Mouse (Mus musculus) thymus, adult 2 months (tissue): ENCODE results near the gene Ctnna3.

Experiments
- CTCF ChIP-seq: fragments of 200-500 bp; IDR thresholded peaks from 2 replicates; pipeline ENCODE4 v1.5.1; 2012; ENCODE audit warnings: mild to moderate bottlenecking, control low read depth, low read length, moderate library complexity, borderline replicate concordance; ENCODE audit not compliant: control insufficient read depth, poor library complexity, insufficient read depth; ENCODE audit errors: extremely low read depth
- POLR2A ChIP-seq: fragments of 200-500 bp; IDR thresholded peaks from 2 replicates; pipeline ENCODE4 v1.6.1; 2012; ENCODE audit warnings: mild to moderate bottlenecking, low read length, control low read depth, moderate library complexity; ENCODE audit not compliant: control insufficient read depth, poor library complexity, insufficient read depth; ENCODE audit errors: extremely low read depth

DNA sequence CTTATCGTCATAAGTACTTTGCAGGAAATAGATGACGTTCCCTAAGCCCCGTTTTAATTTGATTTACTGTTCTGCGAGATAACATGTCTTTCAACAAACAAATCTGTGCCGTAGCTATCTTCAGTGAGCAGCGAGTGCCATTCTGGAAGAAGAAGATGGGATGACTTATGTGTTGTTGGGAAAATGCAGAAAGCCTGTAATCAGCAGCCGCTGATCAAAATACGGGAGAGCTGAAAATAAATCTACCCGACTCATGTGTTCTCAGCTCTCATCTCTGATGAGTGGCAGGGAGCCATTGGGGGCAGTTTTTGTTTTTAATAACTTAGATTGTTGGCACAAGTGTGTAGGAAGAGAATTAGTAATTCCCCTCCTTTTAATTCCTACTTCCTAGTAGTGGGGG lies 633.8 kb downstream of the Ctnna3 start:
- TF ChIP-seq CTCF (no peak), POLR2A (no peak)
